Mouse (Mus musculus) 416B (cell line): ENCODE results near the gene Arid3b.

Experiments
- DNase-seq: peaks from one replicate; pipeline ENCODE4 v3.0.0; 2011; ENCODE audit warnings: low read depth

Arid3b gene

DNA sequence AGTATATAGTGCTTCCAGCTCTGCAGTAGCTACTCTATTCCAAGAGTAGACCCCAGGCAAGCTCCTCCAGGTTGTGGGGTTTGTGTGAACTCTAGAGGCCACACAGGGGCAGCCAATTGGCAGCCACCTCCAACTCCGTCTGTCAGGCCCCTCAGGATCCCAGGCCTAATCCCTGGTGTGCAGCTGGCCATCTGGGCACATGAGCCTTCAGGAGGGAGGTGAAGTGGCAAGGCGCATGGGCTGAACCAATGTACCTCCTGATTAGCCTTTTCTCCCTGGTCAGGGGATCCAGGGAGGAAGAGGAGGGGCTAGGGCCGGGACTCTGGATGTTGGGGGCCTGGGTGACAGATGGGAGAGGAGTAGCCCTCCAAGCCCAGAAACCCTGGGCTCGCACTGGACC lies 60.9 kb downstream of the Arid3b start:
- DNase-seq = no peak

DNA sequence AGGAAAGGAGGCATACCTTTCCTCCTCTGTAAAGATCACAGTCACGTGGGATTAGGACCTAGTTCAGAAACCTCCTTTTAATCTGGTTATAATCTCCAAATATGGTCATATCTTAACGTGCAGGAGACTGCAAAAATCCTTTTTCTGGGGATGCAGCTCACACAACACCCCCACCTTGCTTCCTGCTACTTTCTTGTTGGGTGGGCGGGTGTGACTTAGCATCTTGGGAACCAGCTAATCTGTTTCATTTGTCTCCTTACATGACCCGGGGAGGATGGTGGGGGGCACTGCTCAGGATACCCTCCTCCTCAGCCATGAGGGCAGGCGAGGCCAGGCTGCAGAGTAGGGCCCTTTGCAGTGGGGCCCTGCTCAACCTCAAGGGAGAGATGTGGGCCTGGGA lies 61.6 kb downstream of the Arid3b start:
- DNase-seq = no peak

- DNase-seq = peak; percentile 75
Measured at GRCm38 (mm10) chr9:57774168-57774567, 62.4 kb downstream of the Arid3b start.

GRCm38 (mm10) chr9:57773754-57774153 lies 62.8 kb downstream of the Arid3b start:
- DNase-seq = no peak

- DNase-seq = no peak
Measured at GRCm38 (mm10) chr9:57770836-57771235, 65.8 kb downstream of the Arid3b start.

- peak; percentile 49 for DNase-seq
Measured at GRCm38 (mm10) chr9:57770214-57770613, 66.4 kb downstream of the Arid3b start.

- no peak for DNase-seq
Measured at GRCm38 (mm10) chr9:57769539-57770069, 67.0 kb downstream of the Arid3b start.

DNA sequence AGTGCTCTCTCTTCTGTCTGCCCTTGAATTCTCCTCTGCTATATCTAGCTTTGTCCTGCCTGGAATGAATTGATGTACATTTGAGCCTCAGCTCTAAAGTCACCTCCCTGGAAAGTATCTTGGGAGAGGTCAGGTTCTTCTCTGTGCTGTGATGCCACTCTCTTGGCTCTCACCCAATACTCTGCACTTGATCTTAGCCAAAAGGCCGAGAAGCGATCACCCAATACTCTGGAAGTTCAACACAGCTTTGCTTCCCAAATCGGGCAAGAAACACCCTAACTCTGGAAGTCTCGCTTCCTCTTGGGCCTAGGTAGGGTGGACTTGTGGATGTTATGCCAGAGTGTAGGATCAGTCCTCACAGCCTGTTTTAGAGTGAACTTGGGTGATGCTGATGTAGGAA lies 69.4 kb downstream of the Arid3b start:
- no peak for DNase-seq

DNA sequence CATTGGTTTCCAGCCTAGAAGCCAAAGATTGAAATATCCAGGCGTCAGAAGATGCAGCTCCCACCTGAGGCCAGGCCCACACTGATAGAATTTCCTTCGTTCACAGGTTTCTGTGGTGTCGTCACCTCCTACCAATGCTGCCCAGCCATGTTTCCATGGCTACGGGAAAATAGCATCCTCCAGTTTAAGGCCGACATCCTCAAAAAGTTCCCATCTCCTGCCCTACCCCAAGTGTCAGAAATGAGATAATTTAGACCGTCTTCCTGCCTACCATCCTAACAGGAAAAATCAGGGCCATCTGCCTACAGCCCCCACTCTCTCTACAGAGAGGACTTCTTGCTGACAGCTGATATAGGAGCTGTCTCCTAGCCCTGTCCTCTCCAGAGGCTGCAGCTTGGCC lies 70.2 kb downstream of the Arid3b start:
- DNase-seq = no peak

GRCm38 (mm10) chr9:57765364-57766351 lies 70.9 kb downstream of the Arid3b start, which contains the start of gene Clk3:
TSS of gene Clk3 (minus strand) at chr9:57765860.
- DNase-seq = peak; percentile 70

DNA sequence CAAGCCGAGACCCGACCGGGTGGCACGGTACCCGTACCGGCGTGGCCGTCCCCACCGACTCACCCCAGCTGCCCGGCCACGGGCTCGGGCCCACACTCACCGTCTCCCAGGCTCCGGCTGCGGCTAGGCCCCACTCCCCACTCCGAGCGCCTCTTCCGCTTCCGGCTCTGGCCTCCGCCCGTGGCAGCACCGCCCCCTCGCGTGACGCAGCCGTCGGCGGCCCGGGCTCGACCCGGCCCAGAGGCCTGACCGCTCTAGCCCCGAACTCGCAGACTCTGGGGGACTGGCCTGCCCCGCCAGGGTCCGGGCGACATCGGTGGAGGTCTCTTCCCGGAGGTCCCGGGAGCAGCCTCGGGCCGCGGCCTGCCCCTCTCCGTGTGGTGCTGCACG lies 71.6 kb downstream of the Arid3b start:
- peak; percentile 92 for DNase-seq

- DNase-seq = peak; percentile 85
Measured at GRCm38 (mm10) chr9:57764147-57764973, 72.2 kb downstream of the Arid3b start.

GRCm38 (mm10) chr9:57762563-57762991 lies 74.0 kb downstream of the Arid3b start:
- DNase-seq = peak; percentile 71

- DNase-seq = no peak
Measured at GRCm38 (mm10) chr9:57761563-57762551, 74.7 kb downstream of the Arid3b start.

- no peak for DNase-seq
Measured at GRCm38 (mm10) chr9:57760416-57761146, 76.0 kb downstream of the Arid3b start.

GRCm38 (mm10) chr9:57759289-57759688 lies 77.3 kb downstream of the Arid3b start:
- peak; percentile 80 for DNase-seq

- DNase-seq = no peak
Measured at GRCm38 (mm10) chr9:57758528-57758927, 78.1 kb downstream of the Arid3b start.

- peak; percentile 77 for DNase-seq
Measured at GRCm38 (mm10) chr9:57757578-57757977, 79.0 kb downstream of the Arid3b start.

DNA sequence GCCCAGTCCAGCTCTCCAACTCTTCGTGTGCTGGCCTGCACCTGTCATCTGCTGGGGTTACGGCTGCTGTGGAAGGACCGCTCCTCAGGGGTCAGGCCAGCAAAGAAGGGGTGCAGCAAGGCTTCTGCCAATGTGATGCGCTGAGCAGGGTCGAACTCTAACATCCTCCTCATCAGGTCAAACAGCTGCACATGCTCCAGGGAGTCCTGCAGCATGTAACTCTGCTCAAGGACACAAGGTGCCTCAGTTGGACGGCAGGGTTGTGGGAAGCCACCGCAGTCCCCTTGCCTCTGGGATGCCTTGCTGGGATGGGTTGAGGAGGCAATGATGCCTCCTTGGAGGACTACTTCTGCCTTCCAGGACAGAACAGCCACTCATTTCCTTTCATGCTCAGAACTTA lies 85.7 kb downstream of the Arid3b start:
- DNase-seq = no peak

DNA sequence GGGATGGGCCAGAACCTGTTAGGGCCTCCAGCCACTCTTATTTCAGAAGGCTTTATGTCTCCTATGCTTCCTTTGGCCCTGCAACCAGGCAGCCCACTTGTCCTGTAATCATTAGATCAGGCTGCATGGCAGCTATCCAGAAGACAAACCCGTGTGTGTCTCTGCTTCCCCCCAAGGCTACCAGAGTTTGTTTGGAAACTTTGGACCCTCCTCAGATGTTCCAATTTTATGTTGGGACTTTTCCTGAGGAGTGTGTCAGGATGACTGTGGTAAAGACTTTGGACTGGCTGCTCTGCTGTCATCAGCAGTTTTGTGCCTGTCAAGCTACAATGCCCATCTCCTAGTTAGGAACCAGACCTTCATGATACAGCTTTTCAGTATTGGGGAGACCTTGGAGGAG lies 87.8 kb downstream of the Arid3b start:
- no peak for DNase-seq
